ENCODE assay signal across 17 mouse cellular contexts in genomic region chr17:94656429-94656828, GRCm38 (mm10).
DNase-seq lines count a peak whose midpoint lies in the region; ATAC-seq and TF ChIP-seq lines count a peak whose summit lies in the region.
"Had no signal": no experiment of that assay in that cellular context is flagged by ENCODE, and none has a peak within 500 bp of the region (broad histone marks: within the 10 kb centered on the region; RNA-seq: fewer than 3 reads in every experiment).

No protein-coding gene starts in this region.

- TF ChIP-seq POLR2A in liver, adult 2 months (IDR thresholded peaks at IDR 0.05; ENCODE audit: extremely low read depth, insufficient read depth, low read length) = no peak

- TF ChIP-seq CTCF in liver, adult 2 months (IDR thresholded peaks at IDR 0.05; ENCODE audit: low read depth, low read length) = no peak

- ATAC-seq in embryonic facial prominence, embryonic 13.5 days (ENCODE audit: insufficient number of reproducible peaks, insufficient read depth, low FRiP score, low TSS enrichment, low read depth) = 0 out of 2 replicates have a peak, but pooled peaks have one; percentile 32
- no peak for ATAC-seq in liver, embryonic 12.5 days
- ATAC-seq: forebrain, embryonic 13.5 days; hindbrain, embryonic 16.5 days; inflammation-experienced regulatory T-cells, adult 6 months had no signal

- no peak overlapping the region for H3K4me3 ChIP-seq in embryonic facial prominence, embryonic 13.5 days
- no peak overlapping the region for H3K4me3 ChIP-seq in embryonic facial prominence, embryonic 10.5 days
- no peak overlapping the region for H3K4me3 ChIP-seq in liver, adult 2 months (ENCODE audit: insufficient read depth, low read depth, low read length)
- H3K4me3 ChIP-seq in liver, embryonic 12.5 days = no peak overlapping the region
- H3K4me3 ChIP-seq: embryonic facial prominence, embryonic 12.5 days; forebrain, embryonic 13.5 days; gastrocnemius, adult 2 months; heart, embryonic 10.5 days; hindbrain, embryonic 10.5 days had no signal

- no peaks in the 10 kb centered on the region for H3K9me3 ChIP-seq in embryonic facial prominence, embryonic 13.5 days
- no peaks in the 10 kb centered on the region for H3K9me3 ChIP-seq in embryonic facial prominence, embryonic 10.5 days
- H3K9me3 ChIP-seq in liver, embryonic 12.5 days (replicated peaks) = 0 out of 2 replicates have a peak, but pooled peaks cover 2% of the 10 kb centered on the region
- H3K9me3 ChIP-seq: embryonic facial prominence, embryonic 12.5 days; forebrain, embryonic 13.5 days; heart, embryonic 10.5 days; hindbrain, embryonic 10.5 days had no signal

- H3K79me2 ChIP-seq in liver, adult 2 months (ENCODE audit: control insufficient read depth, insufficient read depth, low read length) = no peaks in the 10 kb centered on the region

- H3K27ac ChIP-seq in embryonic facial prominence, embryonic 13.5 days = no peak overlapping the region
- H3K27ac ChIP-seq in embryonic facial prominence, embryonic 10.5 days (replicated peaks) = no peak overlapping the region
- no peak overlapping the region for H3K27ac ChIP-seq in liver, adult 2 months (replicated peaks; ENCODE audit: insufficient read depth, low read depth, low read length)
- H3K27ac ChIP-seq in liver, embryonic 12.5 days = no peak overlapping the region
- H3K27ac ChIP-seq: embryonic facial prominence, embryonic 12.5 days; forebrain, embryonic 13.5 days; gastrocnemius, adult 2 months; heart, embryonic 10.5 days; hindbrain, embryonic 10.5 days had no signal

- no peaks in the 10 kb centered on the region for H3K36me3 ChIP-seq in embryonic facial prominence, embryonic 13.5 days
- no peaks in the 10 kb centered on the region for H3K36me3 ChIP-seq in embryonic facial prominence, embryonic 10.5 days (replicated peaks)
- no peaks in the 10 kb centered on the region for H3K36me3 ChIP-seq in liver, adult 2 months (ENCODE audit: control insufficient read depth, insufficient read depth, low read length)
- H3K36me3 ChIP-seq in liver, embryonic 12.5 days = no peaks in the 10 kb centered on the region
- H3K36me3 ChIP-seq: embryonic facial prominence, embryonic 12.5 days; heart, embryonic 10.5 days; hindbrain, embryonic 10.5 days had no signal

- no peak overlapping the region for H3K4me2 ChIP-seq in embryonic facial prominence, embryonic 13.5 days
- no peak overlapping the region for H3K4me2 ChIP-seq in liver, embryonic 12.5 days
- H3K4me2 ChIP-seq: embryonic facial prominence, embryonic 12.5 days; forebrain, embryonic 13.5 days had no signal

- no peak for DNase-seq in embryonic facial prominence, embryonic 10.5 days (ENCODE audit: low spot score)
- DNase-seq in liver, adult 2 months (ENCODE audit: extremely low read depth, low read depth, low spot score) = peak; percentile 99
- DNase-seq in adipocyte (ENCODE audit: low spot score) = peak; percentile 2
- peak; percentile 26 for DNase-seq in mesoderm, embryonic 11.5 days (ENCODE audit: low read depth, low spot score)
- DNase-seq in right cerebral cortex, postnatal 10 days (ENCODE audit: low spot score in 2 of 2) = no peak
- DNase-seq: cerebellum, adult 2 months; cerebellum, postnatal 10 days; gastrocnemius, adult 2 months; gastrocnemius, postnatal 25 days had no signal

- no peaks in the 10 kb centered on the region for H3K27me3 ChIP-seq in embryonic facial prominence, embryonic 13.5 days
- H3K27me3 ChIP-seq in embryonic facial prominence, embryonic 10.5 days (replicated peaks; ENCODE audit: low read depth, poor library complexity, severe bottlenecking) = no peaks in the 10 kb centered on the region
- H3K27me3 ChIP-seq in liver, adult 2 months (ENCODE audit: control insufficient read depth, insufficient read depth, low read length) = no peaks in the 10 kb centered on the region
- H3K27me3 ChIP-seq in liver, embryonic 12.5 days (replicated peaks) = no peaks in the 10 kb centered on the region
- H3K27me3 ChIP-seq: embryonic facial prominence, embryonic 12.5 days; forebrain, embryonic 13.5 days had no signal

- no peaks in the 10 kb centered on the region for H3K4me1 ChIP-seq in embryonic facial prominence, embryonic 13.5 days
- H3K4me1 ChIP-seq in embryonic facial prominence, embryonic 10.5 days = no peaks in the 10 kb centered on the region
- H3K4me1 ChIP-seq in liver, adult 2 months (ENCODE audit: control insufficient read depth, insufficient read depth, low read length) = peaks cover 4% of the 10 kb centered on the region
- no peaks in the 10 kb centered on the region for H3K4me1 ChIP-seq in liver, embryonic 12.5 days
- H3K4me1 ChIP-seq: embryonic facial prominence, embryonic 12.5 days; forebrain, embryonic 13.5 days; heart, embryonic 10.5 days; hindbrain, embryonic 10.5 days had no signal

- no peak overlapping the region for H3K9ac ChIP-seq in embryonic facial prominence, embryonic 13.5 days
- no peak overlapping the region for H3K9ac ChIP-seq in liver, adult 2 months (ENCODE audit: low read depth, low read length)
- no peak overlapping the region for H3K9ac ChIP-seq in liver, embryonic 12.5 days
- H3K9ac ChIP-seq: embryonic facial prominence, embryonic 12.5 days; forebrain, embryonic 13.5 days had no signal

- 80% methylated on average over 3 of the region's 3 CpGs for WGBS in embryonic facial prominence, embryonic 13.5 days
- 83% methylated on average over 3 of the region's 3 CpGs for WGBS in embryonic facial prominence, embryonic 10.5 days
- WGBS in liver, adult 2 months = 7% methylated on average over 3 of the region's 3 CpGs
- WGBS in liver, embryonic 12.5 days (ENCODE audit: insufficient replicate concordance) = 62% methylated on average over 3 of the region's 3 CpGs

Comparison
In these comparisons a context has a peak if more than half of its experiments do, and no peak if none do; other contexts are left out.
1. DNase-seq: peak in liver, adult 2 months (single experiment), adipocyte (single experiment) and mesoderm, embryonic 11.5 days (single experiment); none in embryonic facial prominence, embryonic 10.5 days (single experiment) and right cerebral cortex, postnatal 10 days (0 of 2).